Mouse (Mus musculus): ENCODE measurements around the gene Ufl1.
"Not testable (repeated sequence)": the region's sequence is repeated elsewhere in the genome, so short reads cannot be mapped to it uniquely, and the experiment has no call there.

Gene Ufl1

GRCm38 (mm10) chr4:25281671-25282038, at the start of gene Ufl1:
Ufl1 (minus strand) TSS chr4:25281821.
- peak; percentile 98 for DNase-seq (ENCODE audit: low spot score)

GRCm38 (mm10) chr4:25325684-25326220, 44.1 kb upstream of the Ufl1 start:
- no peak for DNase-seq (ENCODE audit: low spot score)

GRCm38 (mm10) chr4:25322631-25323178, 41.1 kb upstream of the Ufl1 start:
- DNase-seq (ENCODE audit: low spot score): no peak

- DNase-seq (ENCODE audit: low spot score): no peak
Measured at GRCm38 (mm10) chr4:25313767-25314166, 32.1 kb upstream of the Ufl1 start.

GRCm38 (mm10) chr4:25285002-25285401, 3.4 kb upstream of the Ufl1 start:
- not testable (repeated sequence) for DNase-seq (ENCODE audit: low spot score)

GRCm38 (mm10) chr4:25280938-25281670, 517 bp downstream of the Ufl1 start:
- DNase-seq (ENCODE audit: low spot score): no peak

- no peak for DNase-seq (ENCODE audit: low spot score)
Measured at GRCm38 (mm10) chr4:25272861-25273627, 8.6 kb downstream of the Ufl1 start.

- DNase-seq (ENCODE audit: low spot score): no peak
Measured at GRCm38 (mm10) chr4:25271926-25272325, 9.7 kb downstream of the Ufl1 start.

- no peak for DNase-seq (ENCODE audit: low spot score)
Measured at GRCm38 (mm10) chr4:25267144-25267543, 14.5 kb downstream of the Ufl1 start.

- DNase-seq (ENCODE audit: low spot score): no peak
Measured at GRCm38 (mm10) chr4:25257822-25258398, 23.7 kb downstream of the Ufl1 start.

GRCm38 (mm10) chr4:25242776-25243175, 38.8 kb downstream of the Ufl1 start, which contains the start of gene Fhl5:
Fhl5 (minus strand) TSS chr4:25242876.
- DNase-seq (ENCODE audit: low spot score): no peak

- not testable (repeated sequence) for DNase-seq (ENCODE audit: low spot score)
Measured at GRCm38 (mm10) chr4:25235663-25236062, 46.0 kb downstream of the Ufl1 start.

GRCm38 (mm10) chr4:25233767-25234166, 47.9 kb downstream of the Ufl1 start:
- DNase-seq (ENCODE audit: low spot score): not testable (repeated sequence)

GRCm38 (mm10) chr4:25232546-25232945, 49.1 kb downstream of the Ufl1 start:
- DNase-seq (ENCODE audit: low spot score): no peak

GRCm38 (mm10) chr4:25227527-25227926, 54.1 kb downstream of the Ufl1 start:
- no peak for DNase-seq (ENCODE audit: low spot score)

GRCm38 (mm10) chr4:25221927-25222326, 59.7 kb downstream of the Ufl1 start:
- no peak for DNase-seq (ENCODE audit: low spot score)

- no peak for DNase-seq (ENCODE audit: low spot score)
Measured at GRCm38 (mm10) chr4:25213451-25213850, 68.2 kb downstream of the Ufl1 start.

- no peak for DNase-seq (ENCODE audit: low spot score)
Measured at GRCm38 (mm10) chr4:25206166-25206565, 75.5 kb downstream of the Ufl1 start.
